Mouse (Mus musculus) right cerebral cortex, adult 18-20 months (tissue): ENCODE results near the gene Nrap.

Experiments
- DNase-seq: peaks from one replicate; pipeline ENCODE4 v3.0.0; 2022; ENCODE audit warnings: mixed read lengths

The Nrap gene

DNA sequence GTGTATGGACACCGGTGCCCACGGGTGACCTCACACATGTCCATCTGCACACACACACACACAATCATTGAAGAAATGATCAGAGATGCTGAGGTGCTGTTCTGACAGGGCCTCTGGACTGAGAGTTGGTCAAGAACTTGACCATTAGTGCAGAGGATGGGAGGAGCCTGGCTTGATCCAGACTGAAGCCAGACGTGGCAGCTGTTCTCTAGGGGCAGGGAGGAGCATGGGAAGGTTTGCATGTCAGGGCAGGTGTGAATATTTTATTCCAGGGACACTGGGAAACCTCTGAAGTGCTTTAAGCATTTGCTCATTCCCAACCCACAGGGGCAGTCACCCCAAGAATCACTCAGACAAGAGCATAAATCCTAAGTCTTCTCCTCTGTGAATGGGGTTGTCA lies 92.6 kb downstream of the Nrap start:
- DNase-seq: no peak

DNA sequence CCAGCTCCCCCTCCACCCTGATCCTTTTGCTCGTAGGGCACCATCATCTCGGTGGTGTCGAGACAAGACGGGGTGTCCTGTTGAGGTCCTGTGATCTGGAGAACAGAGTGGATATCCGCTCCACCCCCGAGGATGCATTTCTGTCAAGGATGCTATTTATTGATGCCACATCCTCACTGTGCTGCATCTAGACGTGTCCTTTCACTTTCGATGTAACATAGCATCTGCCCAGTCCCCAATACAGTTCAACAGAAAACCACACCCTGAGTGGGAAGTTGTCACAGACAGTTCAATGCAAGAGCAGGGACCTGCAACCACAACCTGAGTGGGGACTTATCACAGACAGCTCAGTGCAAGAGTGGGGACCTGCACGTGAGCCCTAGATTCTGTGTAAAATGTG lies 93.2 kb downstream of the Nrap start:
- DNase-seq: no peak

- peak; percentile 64 for DNase-seq
Measured at GRCm38 (mm10) chr19:56294654-56295399, 95.0 kb downstream of the Nrap start.

GRCm38 (mm10) chr19:56292335-56292734 lies 97.5 kb downstream of the Nrap start:
- DNase-seq: no peak

- no peak for DNase-seq
Measured at GRCm38 (mm10) chr19:56291898-56292297, 97.9 kb downstream of the Nrap start.

GRCm38 (mm10) chr19:56289642-56290041 lies 100.2 kb downstream of the Nrap start:
- DNase-seq: no peak

DNA sequence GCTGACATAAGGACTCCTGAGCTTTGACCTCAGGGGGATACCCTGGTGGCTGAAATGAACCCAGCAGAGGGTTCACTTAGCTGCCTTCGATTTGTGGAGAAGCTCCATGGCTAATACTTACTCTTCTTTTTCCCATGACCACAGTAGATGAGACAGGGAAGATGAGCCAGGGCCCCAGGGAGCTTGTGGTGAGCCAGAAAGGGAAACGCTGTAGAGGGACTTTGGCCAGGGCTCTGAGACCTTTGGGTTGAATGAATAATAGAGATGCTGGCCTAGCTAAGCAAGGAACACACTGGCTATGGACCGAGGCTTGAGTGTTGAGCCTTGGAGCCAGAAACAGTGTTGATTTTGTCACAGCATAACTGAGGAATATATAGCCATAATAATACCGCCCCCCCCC lies 101.4 kb downstream of the Nrap start:
- DNase-seq: no peak

DNA sequence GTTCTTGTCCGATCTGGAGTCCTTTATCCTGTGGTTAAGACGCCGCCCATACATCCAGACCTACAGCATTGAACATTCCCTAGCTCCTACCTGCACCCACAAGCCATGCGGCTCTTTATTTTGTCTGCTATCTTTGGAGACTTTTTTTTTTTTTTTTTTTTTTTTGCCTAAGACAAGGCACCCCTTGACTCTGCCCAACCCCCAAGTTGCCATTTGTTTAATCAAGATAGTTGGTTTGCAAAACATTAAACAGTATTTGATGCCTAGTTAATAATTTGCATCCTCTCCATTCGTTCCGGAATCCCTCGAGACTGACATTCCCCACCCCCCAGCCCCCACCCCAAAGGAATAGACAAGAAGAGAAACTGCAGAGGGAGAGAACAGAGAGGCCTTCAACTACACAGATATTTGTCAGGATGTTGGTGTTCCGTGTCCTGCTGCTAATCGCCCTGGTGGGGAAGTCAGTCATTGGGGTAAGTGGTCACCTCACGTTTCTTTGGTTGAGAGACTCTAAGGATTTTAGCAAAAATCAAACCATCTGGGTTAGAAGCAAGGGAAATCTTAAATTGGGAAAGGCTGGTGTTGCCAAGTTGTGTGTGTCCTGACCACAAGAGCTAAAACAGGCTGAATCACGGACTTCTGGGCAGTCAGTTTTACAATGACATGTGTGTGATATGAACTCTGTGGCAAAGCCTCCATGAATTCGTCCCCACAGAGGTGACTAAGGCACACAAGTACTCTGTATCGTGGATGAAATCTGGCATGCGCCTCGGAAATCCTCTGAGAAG lies 102.1 kb downstream of the Nrap start:
- no peak for DNase-seq

DNA sequence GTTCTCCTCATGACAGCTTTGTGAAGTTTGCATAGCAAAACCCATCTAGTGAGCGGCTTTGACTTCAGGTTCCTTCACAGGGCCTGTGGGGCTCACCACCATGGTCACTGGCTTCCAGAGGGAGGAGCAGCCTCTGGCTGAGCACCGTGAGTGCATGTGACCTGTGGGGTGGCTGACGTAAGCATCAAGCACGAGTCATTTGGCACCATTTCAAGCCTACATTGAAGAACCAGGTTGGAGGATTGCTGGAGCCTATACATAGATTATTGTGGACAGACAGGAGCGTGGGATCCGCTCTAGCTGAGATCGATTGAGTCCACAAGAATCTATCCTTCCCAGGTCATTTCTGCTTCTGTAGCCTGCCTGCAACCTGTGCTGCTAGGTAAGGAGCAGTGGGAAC lies 103.0 kb downstream of the Nrap start, which contains the start of gene Habp2:
Gene Habp2, plus strand, starts transcription at position 272 of the 400 bp plus-strand sequence.
- DNase-seq: no peak

DNA sequence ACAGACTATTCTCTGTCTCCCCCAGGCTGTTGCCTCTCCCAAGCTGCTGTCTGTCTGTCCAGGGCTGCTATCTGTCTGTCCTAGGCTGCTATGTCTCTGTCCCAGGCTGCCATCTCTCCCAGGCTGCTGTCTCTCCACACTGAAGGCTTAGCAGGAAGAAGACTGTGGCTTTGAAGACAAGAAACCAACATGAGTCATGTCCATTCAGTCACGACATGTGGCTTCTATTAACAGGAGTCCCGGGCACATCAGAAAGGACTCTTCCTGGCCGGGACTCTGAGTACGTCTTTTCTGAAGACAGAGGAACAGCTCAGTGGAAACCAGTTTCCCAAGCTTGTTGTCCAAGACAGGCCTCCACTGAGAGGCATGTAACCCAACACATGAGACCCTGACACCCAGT lies 104.6 kb downstream of the Nrap start:
- no peak for DNase-seq

DNA sequence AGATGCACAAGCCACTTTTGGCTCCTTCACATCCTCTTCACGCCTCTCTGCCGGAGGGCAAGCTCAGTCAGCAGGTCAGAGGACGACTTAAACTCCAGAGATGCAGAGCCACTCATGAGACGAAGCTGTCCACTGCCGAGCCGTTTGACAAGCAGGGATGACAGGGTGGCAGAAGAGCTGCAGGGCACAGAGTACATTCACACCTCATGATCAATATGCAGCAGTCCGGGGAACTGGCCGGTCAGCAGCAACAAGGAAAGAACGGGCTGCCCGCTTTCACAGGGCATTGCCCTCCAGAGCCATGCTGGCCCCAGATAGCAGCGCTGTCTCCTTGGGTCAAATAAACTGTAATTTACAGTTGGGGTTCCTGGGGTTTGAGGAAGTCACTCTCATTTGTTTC lies 111.5 kb downstream of the Nrap start:
- DNase-seq: no peak

DNA sequence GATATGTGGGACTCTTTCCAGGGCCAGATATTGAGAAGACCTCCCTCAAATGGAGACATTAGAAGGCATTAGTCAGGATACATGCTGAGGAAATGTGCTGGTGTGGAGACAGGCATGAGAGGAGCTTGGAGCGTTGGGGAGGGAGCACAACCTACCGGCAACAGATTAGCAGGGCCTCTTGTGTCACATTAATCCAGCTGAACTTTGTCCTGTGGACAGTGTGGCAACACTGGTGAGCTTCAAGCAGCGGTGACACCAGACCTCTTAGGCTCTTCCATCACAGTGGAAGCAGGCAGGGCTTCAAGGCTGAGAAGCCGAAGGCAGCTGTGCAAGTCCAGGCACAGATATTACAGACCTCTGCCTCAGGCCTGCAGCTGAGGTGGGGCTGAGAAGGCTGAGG lies 111.9 kb downstream of the Nrap start:
- no peak for DNase-seq

- DNase-seq: no peak
Measured at GRCm38 (mm10) chr19:56277140-56277804, 112.6 kb downstream of the Nrap start.

GRCm38 (mm10) chr19:56272081-56272480 lies 117.8 kb downstream of the Nrap start:
- no peak for DNase-seq
